Mouse (Mus musculus) bone marrow macrophage, adult 2 months (primary cell): ENCODE measurements around the gene Gm21994.

Experiments
- CTCF ChIP-seq: IDR thresholded peaks from 2 replicates; pipeline ENCODE4 v1.5.1; 2012; ENCODE audit warnings: low read depth, mild to moderate bottlenecking, low read length, moderate library complexity
- POLR2A ChIP-seq: IDR thresholded peaks from 2 replicates; pipeline ENCODE4 v1.6.1; 2012; ENCODE audit warnings: mild to moderate bottlenecking, low read depth, low read length, borderline replicate concordance

- TF ChIP-seq CTCF (no peak), POLR2A (no peak)
Measured at GRCm38 (mm10) chr2:150299096-150299495, 43.7 kb upstream of the Gm21994 start.
